Mouse (Mus musculus): ENCODE results near the gene Adad2.

The Adad2 gene

DNA sequence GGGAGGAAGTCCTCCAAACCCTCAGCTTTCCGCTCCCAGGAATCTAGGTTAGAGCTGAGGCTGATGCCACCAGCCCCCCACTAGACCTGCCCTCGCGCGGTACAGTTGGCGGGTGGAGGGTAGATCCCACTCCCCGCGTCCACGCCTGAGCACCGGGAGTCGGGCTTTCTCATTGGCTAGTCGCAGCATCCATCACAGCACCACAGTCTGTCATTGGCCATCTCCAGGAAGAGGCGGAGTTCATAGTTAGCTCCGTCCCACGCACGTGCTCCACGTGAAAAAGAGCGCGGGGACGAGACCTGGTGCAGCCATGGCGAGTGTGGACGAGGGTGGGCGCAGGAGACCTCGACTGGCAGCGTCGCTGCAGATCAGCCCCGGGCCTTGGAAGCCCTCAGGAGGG is at the start of gene Adad2:
Gene Adad2 (plus strand): TSS at position 277 of the 400 bp plus-strand sequence.
- DNase-seq (ENCODE audit: extremely low spot score): no peak

DNA sequence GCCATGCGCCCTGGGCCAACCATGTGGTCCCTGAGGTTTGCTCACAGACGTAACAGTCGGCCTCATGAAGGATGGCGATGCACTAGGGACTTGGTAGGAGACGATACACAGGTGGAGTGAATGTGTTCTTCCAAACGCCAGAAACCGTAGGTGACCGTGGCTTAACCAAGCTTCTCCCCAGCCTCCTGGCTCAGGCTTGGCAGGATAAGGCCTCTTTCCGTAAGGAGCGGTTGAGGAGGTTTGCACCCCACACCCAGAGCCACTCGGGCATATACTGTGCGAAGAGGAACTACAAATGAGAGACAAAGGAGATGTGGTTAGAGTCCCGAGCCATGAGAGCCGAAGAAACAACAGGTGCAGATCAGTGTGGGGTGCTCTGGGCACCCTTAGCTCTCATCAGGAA is 48.7 kb upstream of the Adad2 start:
- DNase-seq (ENCODE audit: extremely low spot score): no peak

- no peak for DNase-seq (ENCODE audit: extremely low spot score)
Observed at GRCm38 (mm10) chr8:119566367-119566766, 46.2 kb upstream of the Adad2 start.

DNA sequence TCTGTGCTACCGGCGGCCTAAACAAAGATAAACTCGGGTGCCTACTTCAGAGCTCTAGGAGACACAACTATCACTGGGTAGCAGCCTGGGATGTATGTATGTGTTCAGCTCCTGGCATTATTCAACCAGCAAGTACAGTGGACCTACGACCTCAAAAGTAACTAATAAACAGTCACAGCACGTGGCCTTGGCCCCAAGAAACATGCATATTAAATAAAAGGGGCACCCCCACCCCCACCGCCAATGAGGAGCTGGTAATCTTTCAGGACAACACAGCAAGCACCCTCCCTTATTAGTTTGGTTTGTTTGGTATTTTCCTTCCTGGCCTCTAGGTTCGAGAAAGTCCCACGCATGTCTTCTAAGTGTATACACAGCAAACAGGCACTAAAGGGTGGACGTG is 44.3 kb upstream of the Adad2 start:
- DNase-seq (ENCODE audit: extremely low spot score): no peak

DNA sequence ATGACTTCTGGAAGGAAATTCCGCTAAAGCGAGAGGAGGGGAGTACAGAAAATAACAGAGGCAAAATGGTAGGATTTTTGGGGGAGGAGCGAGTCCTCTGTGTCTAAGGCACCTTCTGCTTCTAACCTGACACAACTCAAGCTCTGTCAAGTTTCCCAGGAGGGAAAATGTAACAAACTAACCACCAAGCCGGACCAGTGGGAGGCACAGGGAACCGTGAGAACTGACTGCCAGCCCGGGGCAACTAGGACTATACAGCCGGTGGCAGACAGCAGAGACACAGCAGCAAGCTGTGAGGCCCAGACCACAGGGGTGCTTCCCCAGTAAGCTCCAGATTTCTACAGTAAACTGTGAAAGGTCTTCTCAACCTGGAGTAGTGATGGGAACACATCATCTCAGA is 43.6 kb upstream of the Adad2 start:
- DNase-seq (ENCODE audit: extremely low spot score): no peak

DNA sequence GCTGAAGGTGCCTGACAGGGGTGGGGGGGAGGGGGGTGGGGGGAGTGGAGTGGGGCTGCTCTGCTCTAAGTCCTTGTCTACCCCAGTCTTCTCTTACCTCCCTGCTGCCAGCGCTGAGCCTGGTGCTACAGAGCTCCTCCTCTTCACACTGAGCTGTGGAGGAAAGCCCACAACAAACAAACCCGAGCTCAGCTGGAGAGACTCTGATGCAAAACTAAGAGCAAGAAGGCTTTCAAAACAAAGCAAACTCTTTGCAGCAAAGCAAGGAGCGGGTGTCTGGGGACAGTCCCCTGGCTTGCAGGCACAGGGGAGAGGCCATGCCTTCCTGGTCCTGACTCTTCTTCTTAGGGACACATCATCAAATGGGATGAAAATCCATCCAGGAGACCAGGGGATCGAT is 42.7 kb upstream of the Adad2 start:
- no peak for DNase-seq (ENCODE audit: extremely low spot score)

GRCm38 (mm10) chr8:119571135-119571534 is 41.4 kb upstream of the Adad2 start:
- DNase-seq (ENCODE audit: extremely low spot score): no peak

- no peak for DNase-seq (ENCODE audit: extremely low spot score)
Observed at GRCm38 (mm10) chr8:119572411-119572810, 40.1 kb upstream of the Adad2 start.

GRCm38 (mm10) chr8:119574437-119575365 is 37.8 kb upstream of the Adad2 start, which contains the start of the genes Hsdl1 and Dnaaf1:
TSS of gene Hsdl1 (minus strand) at chr8:119575183.
TSS of gene Dnaaf1 (plus strand) at chr8:119575235.
- peak; percentile 93 for DNase-seq (ENCODE audit: extremely low spot score)

GRCm38 (mm10) chr8:119575366-119575726 is 37.2 kb upstream of the Adad2 start:
- no peak for DNase-seq (ENCODE audit: extremely low spot score)

- DNase-seq (ENCODE audit: extremely low spot score): no peak
Observed at GRCm38 (mm10) chr8:119579096-119579495, 33.5 kb upstream of the Adad2 start.

GRCm38 (mm10) chr8:119580441-119581161 is 31.9 kb upstream of the Adad2 start:
- no peak for DNase-seq (ENCODE audit: extremely low spot score)

GRCm38 (mm10) chr8:119585901-119586300 is 26.6 kb upstream of the Adad2 start:
- no peak for DNase-seq (ENCODE audit: extremely low spot score)

GRCm38 (mm10) chr8:119588321-119588720 is 24.2 kb upstream of the Adad2 start:
- no peak for DNase-seq (ENCODE audit: extremely low spot score)

DNA sequence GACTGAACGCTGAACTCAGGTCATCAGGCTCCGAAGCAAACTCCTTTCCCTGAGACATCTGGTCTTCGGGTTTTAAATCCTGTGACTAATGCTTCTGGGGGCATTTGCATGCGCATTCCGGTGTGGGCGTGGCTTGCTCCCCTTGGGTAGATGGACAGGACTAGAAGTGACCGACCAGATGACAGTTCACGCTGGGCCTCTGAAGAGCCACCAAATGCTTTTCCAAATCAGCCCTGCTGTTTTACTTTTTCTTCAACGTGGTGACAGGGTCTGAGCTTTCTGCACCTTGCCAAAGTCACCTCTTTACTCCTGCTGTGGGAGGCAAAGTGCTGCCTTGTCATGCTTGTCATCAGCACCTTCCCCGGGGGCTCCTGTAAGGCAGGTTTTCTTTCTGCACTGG is 23.7 kb upstream of the Adad2 start:
- DNase-seq (ENCODE audit: extremely low spot score): no peak

DNA sequence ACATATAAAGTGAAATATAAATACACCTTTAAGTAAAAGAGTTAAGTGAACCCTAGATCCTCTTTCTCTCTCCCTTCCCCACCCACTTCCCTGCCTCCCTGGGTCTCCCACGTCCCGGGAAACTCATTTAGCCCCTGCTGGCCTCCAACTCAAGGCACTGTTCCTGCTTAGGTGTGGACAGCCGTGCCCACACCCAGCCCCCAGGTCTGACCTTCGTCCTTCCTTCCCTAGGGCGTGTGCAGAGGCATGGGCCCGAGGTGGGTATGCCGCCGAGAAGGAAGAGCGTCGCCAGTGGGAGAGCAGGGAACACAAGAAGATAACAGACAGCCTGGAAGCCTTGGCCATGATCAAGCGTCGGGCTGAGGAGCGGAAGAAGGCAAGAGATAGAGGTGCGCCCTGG is 22.2 kb upstream of the Adad2 start:
- no peak for DNase-seq (ENCODE audit: extremely low spot score)

DNA sequence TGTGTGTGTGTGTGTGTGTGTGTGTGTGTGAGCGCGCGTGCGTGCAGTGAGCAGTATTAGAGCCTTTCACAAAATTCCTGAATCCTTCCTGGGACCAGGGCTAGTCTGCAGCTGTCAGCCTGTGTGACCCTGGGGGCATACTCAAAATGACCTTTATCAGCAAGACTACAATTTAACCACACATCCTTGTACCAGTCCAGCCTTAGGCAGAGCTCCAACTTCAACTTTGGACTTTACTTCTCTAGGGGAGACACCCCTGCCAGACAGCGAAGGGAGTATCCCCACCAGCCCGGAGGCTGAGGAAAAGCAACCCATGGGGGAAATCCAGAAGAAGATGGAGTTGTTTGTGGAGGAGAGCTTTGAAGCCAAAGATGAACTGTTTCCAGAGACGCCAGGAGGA is 21.1 kb upstream of the Adad2 start:
- no peak for DNase-seq (ENCODE audit: extremely low spot score)

GRCm38 (mm10) chr8:119603771-119604170 is 8.8 kb upstream of the Adad2 start:
- no peak for DNase-seq (ENCODE audit: extremely low spot score)

DNA sequence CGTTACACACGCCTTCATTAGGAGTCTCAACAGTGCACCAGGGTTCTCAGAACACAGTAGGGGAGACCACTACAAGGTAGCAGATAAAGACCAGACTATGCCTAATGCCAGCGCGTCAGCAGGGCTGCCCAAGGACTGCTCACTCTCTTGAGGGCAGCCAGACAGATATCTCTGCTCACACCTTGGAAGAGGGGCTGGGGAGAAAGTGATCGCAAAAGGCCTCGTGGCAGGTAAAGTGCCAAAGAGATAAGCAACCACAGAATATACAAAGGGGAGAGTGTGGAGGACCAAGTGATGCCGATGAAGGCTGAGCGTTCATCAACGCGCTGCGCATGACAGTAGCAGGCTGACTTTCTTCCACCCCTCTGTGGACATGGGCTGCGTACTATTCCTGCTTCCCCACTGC is 8.1 kb upstream of the Adad2 start:
- no peak for DNase-seq (ENCODE audit: extremely low spot score)

- peak; percentile 90 for DNase-seq (ENCODE audit: extremely low spot score)
Observed at GRCm38 (mm10) chr8:119604996-119605395, 7.6 kb upstream of the Adad2 start, which contains the start of gene Taf1c. TSS of gene Taf1c (minus strand) at chr8:119605222.

- no peak for DNase-seq (ENCODE audit: extremely low spot score)
Observed at GRCm38 (mm10) chr8:119606224-119606623, 6.3 kb upstream of the Adad2 start.

GRCm38 (mm10) chr8:119615096-119615495 is 2.5 kb downstream of the Adad2 start:
- no peak for DNase-seq (ENCODE audit: extremely low spot score)

DNA sequence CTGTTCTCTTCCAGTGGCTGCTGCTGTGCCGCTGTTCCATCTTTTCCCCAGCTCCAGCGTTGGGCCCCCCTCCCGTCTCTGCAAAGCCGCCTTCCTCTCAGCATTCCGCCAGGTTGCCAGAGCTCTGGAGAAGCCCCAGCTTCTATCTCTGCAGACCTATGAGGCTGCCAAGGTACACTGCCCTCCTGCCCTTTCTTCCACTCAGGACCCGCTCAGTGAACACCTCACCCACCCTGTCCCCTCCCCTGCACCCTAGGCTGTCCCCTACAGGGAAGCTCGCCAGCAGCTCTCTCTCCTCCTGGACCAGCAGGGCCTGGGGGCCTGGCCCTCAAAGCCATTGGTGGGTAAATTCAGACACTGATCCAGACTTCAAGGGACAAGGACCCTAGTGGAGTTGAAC is 3.8 kb downstream of the Adad2 start:
- no peak for DNase-seq (ENCODE audit: extremely low spot score)
